Mouse (Mus musculus): ENCODE measurements at regions not wholly inside any gene's neighbourhood (a gene's known extent, or its start where the extent isn't known, plus 50 kb on each side); places are given as distances from the start of the nearest gene placed in this dataset.
A peak's percentile ranks its signal among the peaks of the same experiment; 100 is the strongest.

GRCm38 (mm10) chr2:56304920-56305319 is 818.9 kb downstream of the Nr4a2 start:
- TF ChIP-seq CTCF (IDR thresholded peaks at IDR 0.05; ENCODE audit: low read depth, low read length) (no peak), POLR2A (IDR thresholded peaks at IDR 0.05; ENCODE audit: borderline replicate concordance, low read depth, low read length) (no peak)
- H3K4me3 ChIP-seq (ENCODE audit: insufficient read depth, low read length) = no peak overlapping the region
- peak overlapping the region; percentile 67 for H3K27ac ChIP-seq (ENCODE audit: insufficient read depth, low read depth, low read length)
- H3K4me1 ChIP-seq (ENCODE audit: control insufficient read depth, insufficient read depth, low read length) = peaks cover 10% of the 10 kb centered on the region

GRCm38 (mm10) chr2:56321692-56322091 is 802.1 kb downstream of the Nr4a2 start:
- Histone ChIP-seq H3K4me1 (ENCODE audit: control insufficient read depth, insufficient read depth, low read length) (peaks cover 4% of the 10 kb centered on the region; the same call in 1 of the 2 replicates), H3K27ac (ENCODE audit: insufficient read depth, low read depth, low read length) (no peak overlapping the region), H3K4me3 (ENCODE audit: insufficient read depth, low read length) (no peak overlapping the region)
- TF ChIP-seq POLR2A (IDR thresholded peaks at IDR 0.05; ENCODE audit: borderline replicate concordance, low read depth, low read length) = no peak
- TF ChIP-seq CTCF (IDR thresholded peaks at IDR 0.05; ENCODE audit: low read depth, low read length) = no peak

DNA sequence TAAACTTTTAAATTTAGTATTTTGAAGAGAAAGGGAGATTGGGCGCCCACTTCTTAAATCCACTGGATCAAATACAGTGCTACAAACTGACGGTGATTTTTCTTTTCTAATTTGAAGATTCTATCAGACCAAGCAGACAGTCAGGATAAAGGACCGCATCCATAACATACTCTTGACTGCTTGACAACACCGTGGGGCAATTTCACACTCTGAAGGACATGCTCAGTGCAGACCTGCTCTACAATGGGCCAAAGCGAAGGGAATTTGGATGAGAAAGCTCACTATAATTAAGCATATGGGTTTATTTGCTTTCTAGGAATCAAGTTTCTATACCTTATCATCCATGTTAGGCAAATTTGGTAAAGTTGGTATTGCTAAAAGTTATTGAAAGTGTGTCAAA is 801.3 kb downstream of the Nr4a2 start:
- Histone ChIP-seq H3K4me1 (ENCODE audit: control insufficient read depth, insufficient read depth, low read length) (peaks cover 4% of the 10 kb centered on the region; the same call in 1 of the 2 replicates), H3K4me3 (ENCODE audit: insufficient read depth, low read length) (no peak overlapping the region), H3K27ac (ENCODE audit: insufficient read depth, low read depth, low read length) (no peak overlapping the region)
- TF ChIP-seq POLR2A (IDR thresholded peaks at IDR 0.05; ENCODE audit: borderline replicate concordance, low read depth, low read length) (no peak), CTCF (IDR thresholded peaks at IDR 0.05; ENCODE audit: low read depth, low read length) (no peak)

DNA sequence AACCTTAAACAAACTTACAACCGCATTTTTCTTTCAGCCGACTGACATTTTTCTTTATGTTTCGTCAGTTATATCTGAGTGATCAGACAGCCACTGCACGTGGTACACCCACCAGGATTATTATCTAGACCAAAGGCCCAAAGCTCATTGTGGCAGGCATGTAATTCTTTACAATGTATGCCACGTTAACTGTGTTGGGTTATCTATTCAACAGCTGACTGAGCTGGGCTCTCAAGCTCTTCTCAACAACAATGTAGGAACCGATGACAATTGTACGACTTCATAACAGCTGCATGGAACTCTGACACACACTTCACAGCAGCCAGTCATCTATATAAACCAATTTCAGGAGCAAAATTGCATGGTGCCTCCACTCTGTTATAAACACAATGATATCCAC is 787.8 kb downstream of the Nr4a2 start:
- Histone ChIP-seq H3K27ac (ENCODE audit: insufficient read depth, low read depth, low read length) (no peak overlapping the region), H3K4me3 (ENCODE audit: insufficient read depth, low read length) (no peak overlapping the region), H3K4me1 (ENCODE audit: control insufficient read depth, insufficient read depth, low read length) (no peaks in the 10 kb centered on the region)
- TF ChIP-seq CTCF (IDR thresholded peaks at IDR 0.05; ENCODE audit: low read depth, low read length) (no peak), POLR2A (IDR thresholded peaks at IDR 0.05; ENCODE audit: borderline replicate concordance, low read depth, low read length) (no peak)

- no peak overlapping the region for H3K4me3 ChIP-seq (ENCODE audit: insufficient read depth, low read length)
- H3K4me1 ChIP-seq (ENCODE audit: control insufficient read depth, insufficient read depth, low read length) = no peaks in the 10 kb centered on the region
- H3K27ac ChIP-seq (ENCODE audit: insufficient read depth, low read depth, low read length) = no peak overlapping the region
- no peak for TF ChIP-seq POLR2A (IDR thresholded peaks at IDR 0.05; ENCODE audit: borderline replicate concordance, low read depth, low read length)
These were observed 759.7 kb downstream of the Nr4a2 start for GRCm38 (mm10) chr2:56364065-56364464.
